Mouse (Mus musculus) brain, embryonic 14.5 days (tissue): ENCODE data around the gene Trim44. TPM values are rescaled to one million over a fixed set of nuclear protein-coding genes. Genes with fewer than 3 reads are reported as not detected.

Experiments used
- DNase-seq: peaks from one replicate; pipeline ENCODE4 v3.0.0-alpha.2; 2011; ENCODE audit warnings: low read depth
- CTCF ChIP-seq: fragments of 200-500 bp; IDR thresholded peaks from 2 replicates; pipeline ENCODE4 v1.5.1; 2012; ENCODE audit warnings: inconsistent platforms, mild to moderate bottlenecking, moderate library complexity, borderline replicate concordance; ENCODE audit not compliant: insufficient read depth, insufficient read length; ENCODE audit errors: extremely low read depth
- POLR2A ChIP-seq: fragments of 200-500 bp; IDR thresholded peaks from 2 replicates; pipeline ENCODE4 v1.6.1; 2012; ENCODE audit warnings: mild to moderate bottlenecking, inconsistent platforms, borderline replicate concordance; ENCODE audit not compliant: poor library complexity, insufficient read depth, insufficient read length, severe bottlenecking; ENCODE audit errors: extremely low read depth
- polyA plus RNA-seq: library from polyadenylated mRNA; depleted of rRNA; stranded (reverse); fragments of >200 nt; gene quantifications from 2 replicates; pipeline ENCODE4 v1.2.3, GENCODE M21; 2012

Trim44 gene
- polyA plus RNA-seq, 1 experiment = 110 TPM

DNA sequence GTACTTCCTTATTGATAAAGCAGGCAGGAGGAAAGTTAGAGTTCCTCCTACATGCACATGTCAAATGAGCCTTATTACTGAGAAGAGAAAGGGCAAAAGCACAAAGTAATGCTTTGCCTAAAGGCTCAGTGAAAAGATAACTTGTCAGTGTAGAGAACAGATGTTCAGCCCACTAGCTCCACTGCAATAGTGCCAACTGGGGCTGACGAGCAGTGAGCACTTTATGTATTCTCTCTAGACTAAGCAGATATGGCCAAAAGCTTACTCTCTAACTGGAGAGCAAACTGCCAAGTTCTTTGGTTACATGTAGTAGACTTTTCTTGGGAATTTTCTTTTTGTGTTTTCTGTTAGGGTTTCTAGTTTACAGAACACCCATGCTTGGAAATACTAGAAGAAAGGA lies 53.6 kb downstream of the Trim44 start:
- TF ChIP-seq POLR2A = no peak
- TF ChIP-seq CTCF = no peak
- no peak for DNase-seq

- no peak for TF ChIP-seq CTCF
- TF ChIP-seq POLR2A = no peak
- DNase-seq = no peak
Observed at GRCm38 (mm10) chr2:102341429-102341828, 66.2 kb downstream of the Trim44 start.

DNA sequence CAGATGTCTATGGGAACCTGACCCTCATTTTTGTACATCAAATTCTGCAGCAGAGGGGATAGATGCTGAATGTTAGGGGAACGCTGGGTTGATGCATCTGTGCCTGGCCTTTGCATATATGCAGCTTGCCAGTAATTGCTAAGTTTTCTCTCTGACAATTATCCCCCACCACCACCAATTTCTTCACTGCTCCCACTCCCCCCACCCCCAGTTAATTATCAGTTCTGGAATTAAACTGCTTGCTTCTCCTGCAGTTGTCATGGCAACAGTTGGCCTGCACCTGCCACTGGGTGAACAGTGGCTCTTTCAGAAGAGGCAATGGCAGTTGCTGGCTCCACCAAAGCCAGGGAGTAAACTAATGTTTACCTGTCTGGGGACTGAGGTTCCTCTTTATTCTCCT lies 70.8 kb downstream of the Trim44 start:
- DNase-seq = peak; percentile 93
- no peak for TF ChIP-seq CTCF
- no peak for TF ChIP-seq POLR2A

- TF ChIP-seq CTCF = no peak
- no peak for TF ChIP-seq POLR2A
- no peak for DNase-seq
Observed at GRCm38 (mm10) chr2:102331932-102332331, 75.7 kb downstream of the Trim44 start.

GRCm38 (mm10) chr2:102331092-102331491 lies 76.5 kb downstream of the Trim44 start:
- TF ChIP-seq POLR2A (no peak), CTCF (no peak)
- DNase-seq = no peak

DNA sequence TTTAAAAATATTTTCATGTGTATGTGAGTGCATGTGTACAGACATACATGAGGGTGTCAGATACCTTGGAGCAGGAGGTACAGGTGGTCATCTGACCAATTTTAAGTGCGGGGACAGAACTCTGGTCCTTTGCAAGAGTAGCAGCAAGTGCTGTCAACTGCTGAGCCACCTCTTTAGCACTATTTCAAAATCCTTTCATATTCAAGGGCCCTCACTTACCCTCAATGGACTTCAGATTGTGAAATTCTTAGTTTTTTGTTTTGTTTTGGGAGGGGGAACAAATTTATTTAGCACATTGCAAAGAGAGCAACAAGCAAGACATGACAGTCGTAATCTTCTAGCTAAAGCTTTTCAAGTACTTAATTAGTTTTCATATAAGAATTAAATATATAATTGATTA lies 81.7 kb downstream of the Trim44 start:
- TF ChIP-seq CTCF (no peak), POLR2A (no peak)
- DNase-seq = no peak

DNA sequence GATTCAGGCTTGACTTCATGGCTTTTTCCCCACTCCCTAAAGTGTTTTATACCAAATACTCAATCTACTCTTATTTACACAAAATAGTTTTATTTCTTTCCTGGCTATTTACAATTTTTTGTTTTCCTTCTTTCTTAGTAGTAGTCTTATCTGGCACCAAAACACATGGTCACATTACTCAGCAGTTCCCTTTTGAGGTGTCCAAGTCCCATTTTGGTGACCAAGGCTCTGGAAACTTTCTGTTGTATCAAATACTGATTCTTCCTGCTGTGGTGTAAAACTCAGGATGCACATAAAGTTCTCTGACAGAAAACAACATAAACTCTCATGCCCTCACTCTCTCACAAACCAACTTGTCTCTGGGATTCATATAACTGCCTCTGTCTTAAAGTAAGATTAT lies 83.3 kb downstream of the Trim44 start:
- DNase-seq = no peak
- TF ChIP-seq POLR2A (no peak), CTCF (no peak)

GRCm38 (mm10) chr2:102316540-102316939 lies 91.1 kb downstream of the Trim44 start:
- peak; percentile 77 for DNase-seq
- TF ChIP-seq CTCF (no peak), POLR2A (no peak)

DNA sequence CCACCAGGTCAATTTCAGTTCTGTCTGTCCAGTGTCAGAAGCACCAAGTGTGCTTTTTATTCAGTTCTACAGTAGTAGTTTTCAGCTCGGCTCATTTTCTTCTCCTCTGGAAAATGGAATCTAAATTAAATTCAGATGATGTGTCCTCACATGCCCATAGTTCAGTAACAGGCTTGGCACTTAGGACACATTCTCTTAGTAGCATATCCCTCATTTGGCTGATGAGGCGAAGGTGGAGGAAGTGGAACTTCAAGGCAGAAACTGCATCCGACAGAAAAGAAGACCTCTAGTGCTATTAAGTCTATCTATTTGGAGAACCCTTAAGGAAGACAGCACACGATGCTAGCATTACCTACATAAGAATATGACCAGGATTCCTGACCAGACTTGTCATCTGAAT lies 92.5 kb downstream of the Trim44 start:
- no peak for DNase-seq
- TF ChIP-seq POLR2A (no peak), CTCF (no peak)

GRCm38 (mm10) chr2:102314610-102315009 lies 93.0 kb downstream of the Trim44 start:
- TF ChIP-seq CTCF (no peak), POLR2A (no peak)
- no peak for DNase-seq

- no peak for TF ChIP-seq CTCF
- TF ChIP-seq POLR2A = no peak
- DNase-seq = no peak
Observed at GRCm38 (mm10) chr2:102314068-102314467, 93.6 kb downstream of the Trim44 start.

GRCm38 (mm10) chr2:102312903-102313302 lies 94.7 kb downstream of the Trim44 start:
- DNase-seq = no peak
- TF ChIP-seq CTCF (no peak), POLR2A (no peak)

DNA sequence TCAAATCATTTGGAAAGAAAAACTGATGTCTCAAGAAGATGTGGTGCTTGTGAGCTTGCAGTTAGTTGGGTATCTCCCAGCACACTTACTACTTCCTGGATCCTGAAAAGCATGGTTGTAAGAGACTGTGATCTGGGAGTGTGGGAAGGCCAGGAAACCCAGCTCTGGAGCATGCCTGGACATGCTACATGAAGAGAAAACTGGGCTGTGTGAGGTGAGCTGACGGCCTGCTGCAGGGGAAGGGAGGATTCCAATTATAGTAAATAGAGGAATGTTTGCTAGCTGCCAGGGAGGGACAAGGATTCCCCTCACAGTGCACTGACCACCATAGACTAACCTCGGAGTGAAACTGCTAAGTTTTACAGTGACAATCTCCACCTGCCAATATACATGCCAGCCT lies 104.4 kb downstream of the Trim44 start:
- no peak for DNase-seq
- no peak for TF ChIP-seq CTCF
- no peak for TF ChIP-seq POLR2A

DNA sequence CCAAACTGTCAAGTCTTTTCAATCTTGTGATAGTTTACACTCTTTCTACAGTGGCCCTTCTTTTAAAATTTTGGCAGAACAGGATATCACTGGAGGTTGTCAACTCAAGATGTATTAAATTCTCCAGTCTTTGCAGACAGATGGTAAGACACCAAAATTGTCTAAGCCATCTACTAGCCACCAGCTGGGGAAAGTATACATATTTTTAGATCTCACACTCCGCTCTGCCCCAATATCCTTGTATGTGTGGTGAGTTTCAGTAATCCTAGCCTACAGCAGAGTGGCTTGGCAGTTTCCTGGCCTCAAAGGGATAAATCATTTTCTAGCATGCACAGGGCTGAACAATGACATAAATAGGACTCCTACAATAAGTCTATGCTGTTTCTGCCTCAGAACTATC lies 105.1 kb downstream of the Trim44 start:
- no peak for DNase-seq
- no peak for TF ChIP-seq CTCF
